Mouse (Mus musculus): Measurements from ENCODE around the gene Ap1m2. TPM values are rescaled to one million over a fixed set of nuclear protein-coding genes. Genes with fewer than 3 reads are reported as not detected.
"Not testable (repeated sequence)": the region's sequence is repeated elsewhere in the genome, so short reads cannot be mapped to it uniquely, and the experiment has no call there.

The Ap1m2 gene
- polyA plus RNA-seq, 1 experiment = 46.5 TPM

GRCm38 (mm10) chr9:21328041-21328440 is 15.9 kb upstream of the Ap1m2 start:
- no peak for DNase-seq (ENCODE audit: low spot score)

GRCm38 (mm10) chr9:21327569-21327968 is 15.4 kb upstream of the Ap1m2 start:
- no peak for DNase-seq (ENCODE audit: low spot score)

- no peak for DNase-seq (ENCODE audit: low spot score)
Observed at GRCm38 (mm10) chr9:21324269-21324668, 12.1 kb upstream of the Ap1m2 start.

- not testable (repeated sequence) for DNase-seq (ENCODE audit: low spot score)
Observed at GRCm38 (mm10) chr9:21322917-21323297, 10.8 kb upstream of the Ap1m2 start.

- no peak for DNase-seq (ENCODE audit: low spot score)
Observed at GRCm38 (mm10) chr9:21322211-21322916, 10.2 kb upstream of the Ap1m2 start.

GRCm38 (mm10) chr9:21321513-21321835 is 9.3 kb upstream of the Ap1m2 start:
- no peak for DNase-seq (ENCODE audit: low spot score)

- peak; percentile 77 for DNase-seq (ENCODE audit: low spot score)
Observed at GRCm38 (mm10) chr9:21320619-21321512, 8.7 kb upstream of the Ap1m2 start, which contains the start of gene Slc44a2. Slc44a2 (plus strand) TSS chr9:21320698.

GRCm38 (mm10) chr9:21320280-21320618 is 8.1 kb upstream of the Ap1m2 start:
- DNase-seq (ENCODE audit: low spot score) = no peak

GRCm38 (mm10) chr9:21319503-21319902 is 7.4 kb upstream of the Ap1m2 start:
- no peak for DNase-seq (ENCODE audit: low spot score)

GRCm38 (mm10) chr9:21318792-21319191 is 6.7 kb upstream of the Ap1m2 start:
- no peak for DNase-seq (ENCODE audit: low spot score)

GRCm38 (mm10) chr9:21316696-21317095 is 4.6 kb upstream of the Ap1m2 start:
- DNase-seq (ENCODE audit: low spot score) = no peak

GRCm38 (mm10) chr9:21315421-21315820 is 3.3 kb upstream of the Ap1m2 start:
- no peak for DNase-seq (ENCODE audit: low spot score)

GRCm38 (mm10) chr9:21314367-21315140 is 2.4 kb upstream of the Ap1m2 start:
- no peak for DNase-seq (ENCODE audit: low spot score)

- DNase-seq (ENCODE audit: low spot score) = peak; percentile 91
Observed at GRCm38 (mm10) chr9:21313394-21313793, 1.3 kb upstream of the Ap1m2 start.

GRCm38 (mm10) chr9:21311695-21312094 is 442 bp downstream of the Ap1m2 start:
- no peak for DNase-seq (ENCODE audit: low spot score)

GRCm38 (mm10) chr9:21309150-21309741 is 2.9 kb downstream of the Ap1m2 start:
- DNase-seq (ENCODE audit: low spot score) = no peak

GRCm38 (mm10) chr9:21305065-21305464 is 7.1 kb downstream of the Ap1m2 start:
- no peak for DNase-seq (ENCODE audit: low spot score)

GRCm38 (mm10) chr9:21299014-21299413 is 13.1 kb downstream of the Ap1m2 start:
- no peak for DNase-seq (ENCODE audit: low spot score)

GRCm38 (mm10) chr9:21292271-21292670 is 19.9 kb downstream of the Ap1m2 start:
- DNase-seq (ENCODE audit: low spot score) = no peak

GRCm38 (mm10) chr9:21291868-21292267 is 20.3 kb downstream of the Ap1m2 start:
- not testable (repeated sequence) for DNase-seq (ENCODE audit: low spot score)

- peak; percentile 92 for DNase-seq (ENCODE audit: low spot score)
Observed at GRCm38 (mm10) chr9:21291022-21291787, 20.9 kb downstream of the Ap1m2 start, which contains the start of gene Cdkn2d. Cdkn2d (minus strand) TSS chr9:21291407.
